Mouse (Mus musculus) kidney, postnatal 25 days (tissue): Measurements from ENCODE around the gene Nipal3.

Source experiments
- DNase-seq, 2 experiments: peaks; one replicate each; pipeline ENCODE4 v3.0.0; 2021; ENCODE audit warnings: mixed read lengths in 2 of 2

Nipal3 gene

GRCm38 (mm10) chr4:135494521-135495396 lies at the start of gene Nipal3, which contains the start of gene Stpg1:
Gene Nipal3, minus strand, starts transcription at chr4:135495038.
Gene Stpg1, plus strand, starts transcription at chr4:135494790.
- DNase-seq = peak; percentile 95 to 98

- DNase-seq = peak in 1 of 2 experiments; percentile 42
Observed at GRCm38 (mm10) chr4:135544284-135544683, 49.4 kb upstream of the Nipal3 start.

GRCm38 (mm10) chr4:135540057-135540456 lies 45.2 kb upstream of the Nipal3 start:
- DNase-seq = no peak

DNA sequence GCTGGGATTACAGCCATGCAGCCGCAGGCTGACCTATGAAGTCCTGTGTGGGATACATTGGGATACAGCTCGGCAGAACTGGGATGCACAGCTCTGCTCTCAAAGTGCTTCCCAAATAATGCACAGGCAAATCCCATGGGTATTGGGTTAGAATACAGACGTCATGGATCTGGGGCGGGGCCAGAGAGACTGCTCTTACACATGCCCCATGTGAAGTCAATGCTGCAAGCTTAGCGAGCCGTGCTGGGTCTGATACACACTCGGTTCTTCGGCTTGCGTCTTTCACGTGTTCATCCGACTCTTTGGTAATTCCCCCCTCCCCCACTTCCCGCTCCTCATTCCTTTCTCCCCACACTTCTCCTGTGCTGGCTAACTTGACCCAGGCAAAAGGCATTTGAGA lies 44.2 kb upstream of the Nipal3 start:
- DNase-seq = no peak

GRCm38 (mm10) chr4:135535021-135535420 lies 40.2 kb upstream of the Nipal3 start:
- DNase-seq = no peak

GRCm38 (mm10) chr4:135533001-135533400 lies 38.2 kb upstream of the Nipal3 start:
- no peak for DNase-seq

DNA sequence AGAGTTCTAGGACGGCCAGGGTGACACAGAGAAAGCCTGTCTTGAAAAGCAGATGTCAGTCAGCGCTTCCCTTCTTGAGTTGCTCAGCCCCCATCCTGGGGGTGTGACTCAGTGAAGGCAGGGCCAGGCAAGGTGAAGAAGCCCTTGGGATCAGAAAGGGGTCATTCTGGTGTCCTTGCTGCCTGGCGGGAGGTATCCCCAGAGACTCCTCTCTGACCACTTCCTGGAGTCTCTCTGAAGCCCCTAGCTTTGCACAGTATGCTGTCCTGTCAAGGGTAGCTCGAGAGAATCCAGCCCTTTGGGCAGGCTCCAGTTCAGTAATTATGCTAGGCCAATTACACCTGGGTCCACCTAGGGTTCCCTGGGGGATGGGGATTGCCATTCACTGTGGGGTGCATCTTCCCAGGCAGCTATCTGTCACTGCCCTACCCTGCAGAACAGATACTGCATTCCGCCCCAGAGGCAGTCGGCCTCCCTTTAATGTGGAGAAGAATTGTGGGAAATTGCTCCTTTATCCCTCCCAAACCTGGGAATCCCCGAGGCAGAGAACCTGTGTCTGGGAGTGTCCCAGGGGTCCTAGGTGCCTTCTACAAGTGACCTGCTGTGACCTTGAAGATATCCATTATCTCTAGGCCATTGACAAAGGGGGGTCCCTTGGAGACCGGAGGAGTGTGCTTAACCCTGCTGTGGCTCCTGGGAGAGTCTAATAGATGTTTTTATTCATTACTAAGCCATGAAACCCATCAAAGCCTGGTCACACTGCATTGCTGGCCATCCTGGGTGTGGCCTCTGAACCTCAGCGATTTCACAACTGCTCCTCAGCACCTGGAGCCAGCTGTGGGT lies 37.2 kb upstream of the Nipal3 start:
- DNase-seq = no peak

DNA sequence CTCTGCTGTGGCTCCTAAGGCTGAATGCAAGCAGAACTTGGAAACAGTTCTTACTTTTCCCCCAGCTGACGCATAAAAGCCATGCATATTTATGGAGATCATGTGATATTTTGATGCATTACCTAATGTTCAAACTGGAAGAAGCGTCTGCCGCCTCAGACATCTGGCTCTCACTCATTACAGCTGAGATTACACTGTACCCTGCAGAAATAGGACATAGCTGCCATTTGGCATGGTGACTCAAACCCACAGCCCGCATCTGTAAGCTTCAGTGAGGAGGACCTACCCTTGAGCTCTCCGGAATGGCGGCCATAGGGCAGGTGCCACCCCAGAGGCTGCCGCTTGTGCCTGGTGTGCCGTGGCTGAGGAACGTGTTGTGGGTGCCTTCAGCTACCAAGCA lies 36.4 kb upstream of the Nipal3 start:
- DNase-seq = no peak

- DNase-seq = no peak
Observed at GRCm38 (mm10) chr4:135530270-135530669, 35.4 kb upstream of the Nipal3 start.

GRCm38 (mm10) chr4:135526039-135526710 lies 31.3 kb upstream of the Nipal3 start:
- no peak for DNase-seq

DNA sequence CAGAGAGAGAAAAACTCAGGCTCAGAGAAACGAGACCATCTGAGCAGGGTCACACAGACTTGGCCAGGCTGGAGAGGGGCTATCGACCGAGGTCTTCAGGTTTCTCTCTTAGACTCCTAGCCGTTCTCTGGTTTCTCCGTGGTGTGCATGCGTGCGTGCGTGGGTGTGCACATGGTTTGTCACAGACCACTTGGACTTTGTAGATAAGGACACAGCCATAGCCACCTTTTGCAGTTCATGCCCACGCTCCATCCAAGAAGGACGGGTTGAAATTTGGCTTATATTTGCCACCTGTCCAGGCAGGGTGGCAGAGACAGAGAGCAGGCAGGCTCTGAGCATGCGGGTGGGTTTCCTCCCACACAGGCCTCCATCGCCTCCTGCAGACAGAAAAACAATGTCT lies 30.2 kb upstream of the Nipal3 start:
- DNase-seq = no peak

DNA sequence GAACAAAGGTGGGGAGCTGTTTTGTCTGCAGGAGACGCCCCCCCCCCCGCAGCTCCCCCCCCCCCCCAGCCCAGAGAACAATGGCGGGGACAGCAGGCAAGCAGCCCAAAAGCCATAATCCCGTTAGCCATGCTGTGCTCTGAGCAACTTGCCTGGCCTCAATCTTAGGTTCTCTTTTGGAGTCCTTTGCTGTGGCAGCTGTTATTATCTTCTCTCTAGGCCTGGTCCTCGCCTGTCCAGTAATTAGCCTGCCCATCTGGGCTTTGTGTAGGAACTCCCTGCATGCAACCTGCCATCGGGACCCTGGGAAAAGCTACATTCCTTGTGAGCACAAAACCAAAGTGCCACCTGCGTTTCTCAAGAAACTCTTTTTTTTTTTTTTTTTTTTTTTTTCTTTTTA lies 29.1 kb upstream of the Nipal3 start:
- DNase-seq = peak in 1 of 2 experiments; percentile 6

DNA sequence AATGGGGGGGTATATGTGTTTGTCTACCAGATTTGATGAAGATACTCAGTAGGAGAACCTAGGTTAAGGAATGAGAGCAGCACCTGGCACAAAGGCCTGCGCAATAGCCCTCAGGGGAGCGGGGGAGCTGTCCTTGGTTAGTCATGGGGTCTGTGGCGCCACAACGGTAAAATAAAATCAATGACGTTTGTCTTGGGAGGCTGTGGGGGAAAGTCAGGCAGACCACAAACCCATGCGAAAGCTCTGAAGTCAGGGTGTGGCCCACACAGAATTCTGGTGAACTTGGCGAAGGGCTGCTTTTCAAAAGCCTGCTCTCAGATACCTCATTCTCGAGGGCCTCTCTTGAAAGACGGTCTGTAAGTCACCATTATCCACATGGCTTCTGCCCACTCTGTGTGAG lies 25.6 kb upstream of the Nipal3 start:
- DNase-seq = no peak

GRCm38 (mm10) chr4:135518135-135518534 lies 23.3 kb upstream of the Nipal3 start:
- DNase-seq = peak in 1 of 2 experiments; percentile 28

DNA sequence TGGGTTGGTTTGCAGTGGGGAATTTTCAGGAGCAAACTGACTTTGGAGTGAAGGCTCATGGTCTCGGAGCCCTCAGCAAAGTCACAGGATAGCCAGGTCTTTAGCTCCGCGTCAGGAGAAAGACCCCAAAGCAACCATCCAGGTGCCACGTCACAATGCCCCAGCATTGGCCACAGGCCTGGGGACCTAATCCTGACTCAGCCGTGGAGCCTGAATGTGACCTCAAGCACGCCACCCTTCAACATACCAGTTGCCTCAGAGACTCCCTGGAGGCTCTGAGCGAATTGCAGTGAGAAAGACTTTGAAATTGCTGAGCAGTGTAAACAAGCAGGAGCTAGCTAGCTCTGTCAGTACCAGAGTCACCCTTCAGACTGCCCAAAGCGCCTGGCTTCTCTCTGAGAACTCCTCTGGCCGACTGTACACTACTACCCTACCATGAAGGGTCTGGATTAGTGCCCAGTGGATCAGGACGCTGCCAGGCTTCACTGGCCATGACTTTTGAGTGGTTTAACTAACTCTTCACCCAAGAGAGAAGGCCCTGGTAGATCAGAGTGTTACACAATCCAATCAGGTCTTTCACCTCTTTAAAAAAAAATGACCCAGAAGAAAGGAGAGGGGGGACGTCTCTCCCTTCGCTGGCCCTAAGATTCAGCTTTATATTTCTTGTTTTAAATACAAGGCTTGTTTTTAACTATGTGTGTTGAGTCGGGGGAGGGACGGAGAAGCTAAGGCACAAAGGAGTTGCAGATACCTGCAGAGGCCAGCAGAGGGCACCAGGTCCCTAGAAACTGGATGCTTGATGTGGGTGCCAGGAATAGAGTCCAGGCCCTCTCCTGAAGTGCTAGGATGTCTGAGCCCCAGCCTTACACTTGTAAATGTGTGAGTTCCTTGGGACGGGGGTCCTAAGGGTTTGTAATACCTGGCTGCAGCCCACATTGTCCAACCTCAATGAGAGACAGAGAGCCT lies 21.8 kb upstream of the Nipal3 start:
- peak; percentile 72 to 87 for DNase-seq

GRCm38 (mm10) chr4:135514925-135515324 lies 20.1 kb upstream of the Nipal3 start:
- peak in 1 of 2 experiments; percentile 12 for DNase-seq

DNA sequence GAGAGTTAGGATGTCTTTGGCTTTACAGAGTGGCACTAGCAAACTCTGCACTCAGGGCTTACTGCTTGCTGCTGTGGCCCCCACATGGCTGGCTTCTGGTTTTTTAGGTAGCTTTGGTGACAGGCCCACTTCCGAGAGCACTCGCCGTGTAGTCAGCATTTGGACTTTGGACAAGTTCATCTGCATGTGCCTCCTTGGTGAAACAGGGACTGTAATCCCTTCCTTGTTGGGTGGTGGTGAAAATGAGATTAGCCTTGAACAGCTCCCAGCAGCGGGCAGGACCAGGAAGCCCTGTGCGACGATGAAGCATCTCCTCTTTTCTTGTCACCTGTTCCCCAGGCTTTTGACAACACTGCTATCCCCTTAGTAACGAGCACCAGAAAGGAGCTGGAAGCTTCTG lies 19.0 kb upstream of the Nipal3 start:
- DNase-seq = peak; percentile 20 to 45

- peak in 1 of 2 experiments; percentile 36 for DNase-seq
Observed at GRCm38 (mm10) chr4:135509515-135509914, 14.7 kb upstream of the Nipal3 start.

GRCm38 (mm10) chr4:135508419-135509039 lies 13.7 kb upstream of the Nipal3 start:
- peak; percentile 61 to 84 for DNase-seq

DNA sequence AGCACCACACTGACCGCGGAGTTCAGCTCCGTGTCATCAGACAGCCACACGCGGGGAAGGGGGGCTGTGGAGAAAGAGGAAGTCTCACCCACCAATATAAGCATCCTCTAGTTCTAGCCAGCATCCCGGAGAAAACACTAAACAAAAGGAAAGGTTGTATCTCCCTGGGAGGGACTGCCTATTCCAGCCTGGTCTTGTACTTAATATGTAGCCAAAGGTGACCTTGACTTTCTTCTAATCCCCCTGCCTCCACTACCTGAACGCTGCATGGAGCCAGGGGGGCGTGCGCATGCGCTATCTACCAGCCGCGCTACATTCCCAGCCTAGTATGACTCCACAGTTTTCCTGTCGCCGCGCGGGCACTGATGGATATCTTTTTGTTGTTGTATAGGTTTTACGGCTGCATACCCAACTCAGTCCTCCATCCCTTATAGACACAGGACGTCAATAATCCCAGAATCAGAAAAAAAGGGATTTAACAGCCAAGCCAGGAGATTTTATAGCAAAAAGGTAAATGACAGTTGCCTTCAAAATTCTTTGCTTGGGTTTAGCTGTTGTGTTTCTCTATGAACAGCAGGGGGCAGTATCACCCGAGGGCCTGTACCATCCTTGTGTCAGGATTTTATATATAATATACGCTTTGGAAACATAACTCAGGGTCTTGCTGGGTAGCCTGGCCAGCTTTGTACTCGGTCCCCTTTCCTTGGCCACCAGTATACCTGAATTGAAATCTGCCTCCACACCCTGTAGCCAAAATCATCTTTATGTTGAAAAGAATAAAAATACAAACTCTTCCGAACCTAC lies 12.9 kb upstream of the Nipal3 start:
- peak; percentile 46 to 56 for DNase-seq
